Mouse (Mus musculus) liver, embryonic 16.5 days (tissue): ENCODE measurements at regions not wholly inside any gene's neighbourhood (a gene's known extent, or its start where the extent isn't known, plus 50 kb on each side); places are given as distances from the start of the nearest gene placed in this dataset.

Experiments
- ATAC-seq: fragments of 200-750 bp; cut with Nextera tagmentation; 2 replicates; pipeline ENCODE4 v1.8.0; 2017; ENCODE audit warnings: low read depth, mild to moderate bottlenecking, moderate number of reproducible peaks, moderate library complexity
- H3K27ac ChIP-seq: fragments of 300-500 bp; sonication (generic); 2 replicates; pipeline ENCODE4 v1.5.1; 2014; ENCODE audit warnings: mild to moderate bottlenecking, low read length
- H3K27me3 ChIP-seq: fragments of 300-500 bp; sonication (generic); 2 replicates; pipeline ENCODE4 v1.6.1; 2014; ENCODE audit warnings: low read depth, low read length, mixed read lengths; ENCODE audit not compliant: control insufficient read depth, insufficient read depth
- H3K36me3 ChIP-seq: fragments of 300-500 bp; sonication (generic); 2 replicates; pipeline ENCODE4 v1.6.1; 2014; ENCODE audit warnings: mild to moderate bottlenecking; ENCODE audit not compliant: control insufficient read depth, insufficient read depth
- H3K4me1 ChIP-seq: fragments of 300-500 bp; sonication (generic); 2 replicates; pipeline ENCODE4 v1.6.1; 2014; ENCODE audit warnings: low read depth, low read length, mixed read lengths; ENCODE audit not compliant: control insufficient read depth
- H3K4me2 ChIP-seq: fragments of 300-500 bp; sonication (generic); 2 replicates; pipeline ENCODE4 v1.6.1; 2014; ENCODE audit warnings: low read depth, low read length, mixed read lengths
- H3K4me3 ChIP-seq: fragments of 300-500 bp; sonication (generic); 2 replicates; pipeline ENCODE4 v1.5.1; 2014; ENCODE audit warnings: low read depth, mild to moderate bottlenecking, low read length
- H3K9ac ChIP-seq: fragments of 300-500 bp; sonication (generic); 2 replicates; pipeline ENCODE4 v1.6.1; 2014; ENCODE audit warnings: low read depth, low read length
- H3K9me3 ChIP-seq: fragments of 300-500 bp; sonication (generic); replicated peaks from 2 replicates; pipeline ENCODE4 v1.6.1; 2016; ENCODE audit warnings: low read length; ENCODE audit not compliant: control insufficient read depth
- WGBS: fragments of 180-500 bp; shearing (Covaris S2); extraction: QIAGEN DNeasy Blood & Tissue Kit; methylation state at CpG from one replicate; pipeline ENCODE4 v1.1.7; 2014; ENCODE audit not compliant: insufficient replicate concordance; 5-methylcytosine and 5-hydroxymethylcytosine counted together

- Histone ChIP-seq H3K36me3 (no peaks in the 10 kb centered on the region), H3K4me1 (no peaks in the 10 kb centered on the region; the same call in 1 of the 2 replicates), H3K4me3 (no peak overlapping the region), H3K27ac (no peak overlapping the region), H3K9me3 (no peaks in the 10 kb centered on the region), H3K9ac (no peak overlapping the region), H3K4me2 (no peak overlapping the region), H3K27me3 (no peaks in the 10 kb centered on the region)
- WGBS, result 53% methylated on average over 3 of the region's 3 CpGs
- no peak for ATAC-seq
Observed at GRCm38 (mm10) chr19:21033991-21034390, 80.0 kb upstream of the Tmc1 start.

- Histone ChIP-seq H3K9ac (no peak overlapping the region), H3K4me3 (no peak overlapping the region), H3K27ac (no peak overlapping the region), H3K9me3 (no peaks in the 10 kb centered on the region), H3K36me3 (no peaks in the 10 kb centered on the region), H3K27me3 (no peaks in the 10 kb centered on the region), H3K4me2 (no peak overlapping the region), H3K4me1 (no peaks in the 10 kb centered on the region; the same call in 1 of the 2 replicates)
- WGBS, result 12% methylated on average over 2 of the region's 2 CpGs
- no peak for ATAC-seq
Observed at GRCm38 (mm10) chr19:21032558-21032957, 78.6 kb upstream of the Tmc1 start.

GRCm38 (mm10) chr19:21031768-21032308 is 77.8 kb upstream of the Tmc1 start:
- H3K36me3 ChIP-seq, result no peaks in the 10 kb centered on the region
- H3K4me3 ChIP-seq, result no peak overlapping the region
- H3K27ac ChIP-seq, result no peak overlapping the region
- H3K4me2 ChIP-seq, result no peak overlapping the region
- H3K9ac ChIP-seq, result no peak overlapping the region
- no peaks in the 10 kb centered on the region for H3K4me1 ChIP-seq
- 24% methylated on average over 4 of the region's 4 CpGs for WGBS
- H3K9me3 ChIP-seq, result no peaks in the 10 kb centered on the region
- H3K27me3 ChIP-seq, result no peaks in the 10 kb centered on the region
- ATAC-seq, result peak; percentile 61

GRCm38 (mm10) chr19:21030971-21031370 is 77.0 kb upstream of the Tmc1 start:
- Histone ChIP-seq H3K27ac (no peak overlapping the region), H3K36me3 (no peaks in the 10 kb centered on the region)
- 67% methylated on average over 5 of the region's 5 CpGs for whole genome bisulfite sequencing

GRCm38 (mm10) chr19:21028981-21029380 is 75.0 kb upstream of the Tmc1 start:
- no peaks in the 10 kb centered on the region for H3K4me1 ChIP-seq
- no peak overlapping the region for H3K27ac ChIP-seq
- H3K9ac ChIP-seq, result no peak overlapping the region
- 62% methylated on average over 3 of the region's 3 CpGs for WGBS
- H3K36me3 ChIP-seq, result no peaks in the 10 kb centered on the region
- no peak for ATAC-seq
- H3K27me3 ChIP-seq, result no peaks in the 10 kb centered on the region
- H3K9me3 ChIP-seq, result no peaks in the 10 kb centered on the region
- no peak overlapping the region for H3K4me2 ChIP-seq
- no peak overlapping the region for H3K4me3 ChIP-seq

More at GRCm38 (mm10) chr19:21030971-21031370, 77.0 kb upstream of the Tmc1 start:
- Histone ChIP-seq H3K4me2 (no peak overlapping the region), H3K9me3 (no peaks in the 10 kb centered on the region), H3K27me3 (no peaks in the 10 kb centered on the region), H3K9ac (no peak overlapping the region), H3K4me3 (no peak overlapping the region), H3K4me1 (no peaks in the 10 kb centered on the region)
- no peak for ATAC-seq

- ATAC-seq, result no peak
- Histone ChIP-seq H3K27me3 (no peaks in the 10 kb centered on the region), H3K4me2 (no peak overlapping the region), H3K9ac (no peak overlapping the region), H3K9me3 (no peaks in the 10 kb centered on the region), H3K4me3 (no peak overlapping the region), H3K27ac (no peak overlapping the region), H3K4me1 (no peaks in the 10 kb centered on the region), H3K36me3 (no peaks in the 10 kb centered on the region)
- WGBS, result 79% methylated on average over 8 of the region's 10 CpGs
Observed at GRCm38 (mm10) chr19:21012391-21012790, 58.4 kb upstream of the Tmc1 start.

GRCm38 (mm10) chr19:21009607-21010006 is 55.6 kb upstream of the Tmc1 start:
- Histone ChIP-seq H3K36me3 (no peaks in the 10 kb centered on the region), H3K27ac (no peak overlapping the region), H3K4me1 (no peaks in the 10 kb centered on the region), H3K27me3 (no peaks in the 10 kb centered on the region), H3K9ac (no peak overlapping the region), H3K9me3 (no peaks in the 10 kb centered on the region), H3K4me3 (no peak overlapping the region), H3K4me2 (no peak overlapping the region)
- no peak for ATAC-seq
- 66% methylated on average over 2 of the region's 2 CpGs for WGBS

- Histone ChIP-seq H3K9me3 (no peaks in the 10 kb centered on the region), H3K9ac (no peak overlapping the region), H3K4me2 (no peak overlapping the region), H3K4me3 (no peak overlapping the region), H3K36me3 (no peaks in the 10 kb centered on the region), H3K4me1 (no peaks in the 10 kb centered on the region), H3K27me3 (no peaks in the 10 kb centered on the region), H3K27ac (no peak overlapping the region)
- ATAC-seq, result no peak
- WGBS, result 64% methylated on average over 2 of the region's 2 CpGs
Observed at GRCm38 (mm10) chr19:21004411-21004810, 50.4 kb upstream of the Tmc1 start.
